Mouse (Mus musculus): ENCODE measurements around the gene Gm11596. TPM values are rescaled to one million over a fixed set of nuclear protein-coding genes. Genes with fewer than 3 reads are reported as not detected.

Gm11596 gene
- total and polyA plus RNA-seq, 3 experiments = not detected

DNA sequence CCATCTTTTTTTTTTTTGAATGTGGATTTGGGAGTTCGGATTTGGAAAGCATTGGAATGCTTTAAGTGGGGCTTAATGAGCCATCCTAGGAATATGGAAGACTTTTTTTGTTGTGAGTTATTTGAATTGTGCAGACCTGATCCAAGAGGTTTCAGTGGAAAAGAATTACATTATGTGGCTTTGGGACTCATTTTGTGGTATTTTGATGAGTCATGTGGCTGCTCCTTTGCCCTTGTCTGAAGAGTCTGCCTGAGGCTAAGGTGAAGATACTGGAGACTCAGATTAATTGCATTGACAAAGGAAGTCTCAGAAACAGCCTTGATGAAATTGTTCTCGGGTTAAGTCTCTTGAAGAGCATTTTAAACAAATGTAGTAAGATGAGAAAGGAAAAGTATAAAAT is 24.9 kb downstream of the Gm11596 start:
- H3K36me3 ChIP-seq (replicated peaks in 1 of 2; ENCODE audit: control insufficient read depth in 1 of 2, insufficient read depth in 1 of 2, low read length in 1 of 2) = no peaks in the 10 kb centered on the region
- H3K79me2 ChIP-seq (replicated peaks; ENCODE audit: control insufficient read depth, extremely low read depth, insufficient read depth, poor library complexity, severe bottlenecking) = no peaks in the 10 kb centered on the region
- dilution Hi-C loops (cut with MboI; ENCODE audit: extremely low pct_ligation_motif_present, extremely low pct_unique_long_range_greater_than_20kb, low sequenced_read_pairs) = no loop called here
- no peaks in the 10 kb centered on the region for H3K4me1 ChIP-seq (ENCODE audit: control insufficient read depth in 1 of 2, insufficient read depth in 2 of 2)
- in situ Hi-C loops (cut with MboI; ENCODE audit: low pct_ligation_motif_present, low pct_unique_long_range_greater_than_20kb, low sequenced_read_pairs) = no loop called here
- DNase-seq (ENCODE audit: extremely low read depth) = no peak
- no peaks in the 10 kb centered on the region for H3K9me3 ChIP-seq (replicated peaks; ENCODE audit: low read length)
- H3K4me2 ChIP-seq (ENCODE audit: insufficient read depth, low read depth, poor library complexity, severe bottlenecking) = no peak overlapping the region
- peaks cover 79% of the 10 kb centered on the region for H3K27me3 ChIP-seq (replicated peaks)
- no peak overlapping the region for H3K9ac ChIP-seq (ENCODE audit: insufficient read depth, low read depth)
- TF ChIP-seq NRF1 (IDR thresholded peaks at IDR 0.05; ENCODE audit: low read depth, low read length) (no peak), EP300 (IDR thresholded peaks at IDR 0.05; ENCODE audit: low read length) (no peak), JUN (IDR thresholded peaks at IDR 0.05; ENCODE audit: insufficient read depth, low read depth, low read length) (no peak), ETS1 (conservative IDR thresholded peaks at IDR 0.05; ENCODE audit: low read depth, low read length) (no peak), MAFK (IDR thresholded peaks at IDR 0.05; ENCODE audit: insufficient replicate concordance, low read length) (no peak), E2F4 (IDR thresholded peaks at IDR 0.05; ENCODE audit: insufficient replicate concordance, low read depth, low read length) (no peak), MXI1 (IDR thresholded peaks at IDR 0.05; ENCODE audit: low read depth, low read length) (no peak), JUND (conservative IDR thresholded peaks at IDR 0.05; ENCODE audit: low read depth, low read length) (no peak), SMC3 (IDR thresholded peaks at IDR 0.05; ENCODE audit: low read depth, low read length) (no peak), ZMIZ1 (IDR thresholded peaks at IDR 0.05; ENCODE audit: low read depth, low read length) (no peak), NELFE (IDR thresholded peaks at IDR 0.05; ENCODE audit: low read depth, low read length) (no peak), MAX (IDR thresholded peaks at IDR 0.05; ENCODE audit: low read length) (no peak)
- H3K4me3 ChIP-seq (replicated peaks in 1 of 3; ENCODE audit: low read depth in 2 of 3, low read length in 2 of 3, poor library complexity in 1 of 3) = no peak overlapping the region
- no peak overlapping the region for H3K27ac ChIP-seq (ENCODE audit: insufficient read depth, low read depth)

DNA sequence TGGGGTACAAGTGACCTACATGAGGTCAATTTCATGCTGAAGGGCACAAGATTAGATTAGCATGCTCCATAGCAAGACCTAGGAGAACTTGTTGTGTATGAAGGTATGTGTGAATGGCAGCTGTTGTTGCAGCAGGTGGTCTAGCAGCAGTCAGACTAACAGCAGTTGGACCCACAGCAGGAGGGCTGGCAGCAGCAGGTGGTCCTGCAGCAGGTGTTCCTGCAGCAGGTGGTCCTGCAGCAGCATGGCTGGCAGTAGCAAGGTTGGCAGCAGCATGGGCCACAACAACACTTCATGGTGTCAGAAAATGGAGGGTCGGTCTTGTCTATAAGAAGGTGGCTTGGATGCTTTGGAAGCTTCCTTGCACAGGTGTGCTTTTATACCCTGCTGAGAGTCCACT is 34.4 kb downstream of the Gm11596 start:
- H3K9me3 ChIP-seq (replicated peaks; ENCODE audit: low read length) = no peaks in the 10 kb centered on the region
- no peaks in the 10 kb centered on the region for H3K4me1 ChIP-seq (ENCODE audit: control insufficient read depth in 1 of 2, insufficient read depth in 2 of 2)
- in situ Hi-C loops (cut with MboI; ENCODE audit: low pct_ligation_motif_present, low pct_unique_long_range_greater_than_20kb, low sequenced_read_pairs) = no loop called here
- dilution Hi-C loops (cut with MboI; ENCODE audit: extremely low pct_ligation_motif_present, extremely low pct_unique_long_range_greater_than_20kb, low sequenced_read_pairs) = no loop called here
- no peak for DNase-seq (ENCODE audit: extremely low read depth)
- TF ChIP-seq POLR2A (IDR thresholded peaks at IDR 0.05; ENCODE audit: low read depth, low read length) (no peak), HCFC1 (IDR thresholded peaks at IDR 0.05; ENCODE audit: low read depth, low read length) (no peak), BHLHE40 (IDR thresholded peaks at IDR 0.05; ENCODE audit: low read depth, low read length) (no peak), PAX5 (IDR thresholded peaks at IDR 0.05; ENCODE audit: low read length) (no peak), ELF1 (IDR thresholded peaks at IDR 0.05; ENCODE audit: low read depth, low read length) (no peak), GABPA (IDR thresholded peaks at IDR 0.05; ENCODE audit: insufficient replicate concordance, low read depth, low read length) (no peak), ZNF384 (IDR thresholded peaks at IDR 0.05; ENCODE audit: low read depth, low read length) (no peak), CHD2 (IDR thresholded peaks at IDR 0.05; ENCODE audit: low read length) (no peak), IRF4 (IDR thresholded peaks at IDR 0.05; ENCODE audit: low read depth, low read length) (no peak), JUND (conservative IDR thresholded peaks at IDR 0.05; ENCODE audit: low read depth, low read length) (no peak), MXI1 (IDR thresholded peaks at IDR 0.05; ENCODE audit: low read depth, low read length) (no peak), ZKSCAN1 (IDR thresholded peaks at IDR 0.05; ENCODE audit: borderline replicate concordance, low read depth, low read length) (no peak), MEF2A (IDR thresholded peaks at IDR 0.05; ENCODE audit: borderline replicate concordance, low read depth, low read length) (no peak), CHD1 (IDR thresholded peaks at IDR 0.05; ENCODE audit: low read depth, low read length) (no peak)
- no peak overlapping the region for H3K4me3 ChIP-seq (replicated peaks in 1 of 3; ENCODE audit: low read depth in 2 of 3, low read length in 2 of 3, poor library complexity in 1 of 3)
- H3K27me3 ChIP-seq (replicated peaks) = peaks cover 82% of the 10 kb centered on the region
- no peaks in the 10 kb centered on the region for H3K79me2 ChIP-seq (replicated peaks; ENCODE audit: control insufficient read depth, extremely low read depth, insufficient read depth, poor library complexity, severe bottlenecking)
- H3K4me2 ChIP-seq (ENCODE audit: insufficient read depth, low read depth, poor library complexity, severe bottlenecking) = no peak overlapping the region
- H3K36me3 ChIP-seq (replicated peaks in 1 of 2; ENCODE audit: control insufficient read depth in 1 of 2, insufficient read depth in 1 of 2, low read length in 1 of 2) = no peaks in the 10 kb centered on the region
- no peak overlapping the region for H3K27ac ChIP-seq (ENCODE audit: insufficient read depth, low read depth)
- H3K9ac ChIP-seq (ENCODE audit: insufficient read depth, low read depth) = no peak overlapping the region
